Mouse (Mus musculus) NIH3T3 (cell line): Measurements from ENCODE around the gene Musk.
"Not testable (repeated sequence)": the region's sequence is repeated elsewhere in the genome, so short reads cannot be mapped to it uniquely, and the experiment has no call there.

Experiments used
- DNase-seq: peaks from one replicate; pipeline ENCODE4 v3.0.0-alpha.2; 2012; ENCODE audit warnings: low read depth

The Musk gene

GRCm38 (mm10) chr4:58285687-58286086 lies at the start of gene Musk:
Gene Musk (plus strand): TSS chr4:58285960.
- DNase-seq: no peak

- peak; percentile 67 for DNase-seq
Measured at GRCm38 (mm10) chr4:58240416-58240815, 45.3 kb upstream of the Musk start.

GRCm38 (mm10) chr4:58245544-58245943 lies 40.2 kb upstream of the Musk start:
- no peak for DNase-seq

GRCm38 (mm10) chr4:58252381-58252780 lies 33.4 kb upstream of the Musk start:
- DNase-seq: peak; percentile 40

- peak; percentile 94 for DNase-seq
Measured at GRCm38 (mm10) chr4:58253410-58253809, 32.4 kb upstream of the Musk start.

GRCm38 (mm10) chr4:58260767-58261166 lies 25.0 kb upstream of the Musk start:
- not testable (repeated sequence) for DNase-seq

GRCm38 (mm10) chr4:58266294-58266693 lies 19.5 kb upstream of the Musk start:
- peak; percentile 88 for DNase-seq

GRCm38 (mm10) chr4:58268897-58269542 lies 16.7 kb upstream of the Musk start:
- peak; percentile 85 for DNase-seq

GRCm38 (mm10) chr4:58269961-58270360 lies 15.8 kb upstream of the Musk start:
- DNase-seq: no peak

- peak; percentile 79 for DNase-seq
Measured at GRCm38 (mm10) chr4:58270956-58271355, 14.8 kb upstream of the Musk start.

GRCm38 (mm10) chr4:58271504-58272162 lies 14.1 kb upstream of the Musk start:
- peak; percentile 93 for DNase-seq

- DNase-seq: peak; percentile 81
Measured at GRCm38 (mm10) chr4:58275261-58275895, 10.4 kb upstream of the Musk start.

GRCm38 (mm10) chr4:58278368-58278767 lies 7.4 kb upstream of the Musk start:
- DNase-seq: peak; percentile 63

GRCm38 (mm10) chr4:58280121-58280520 lies 5.6 kb upstream of the Musk start:
- DNase-seq: no peak

GRCm38 (mm10) chr4:58286368-58287090 lies 769 bp downstream of the Musk start:
- DNase-seq: no peak

- DNase-seq: peak; percentile 43
Measured at GRCm38 (mm10) chr4:58288753-58289152, 3.0 kb downstream of the Musk start.

- peak; percentile 42 for DNase-seq
Measured at GRCm38 (mm10) chr4:58291828-58292227, 6.1 kb downstream of the Musk start.

GRCm38 (mm10) chr4:58293099-58293498 lies 7.3 kb downstream of the Musk start:
- DNase-seq: no peak

- no peak for DNase-seq
Measured at GRCm38 (mm10) chr4:58303862-58304261, 18.1 kb downstream of the Musk start.

- peak; percentile 72 for DNase-seq
Measured at GRCm38 (mm10) chr4:58304564-58304963, 18.8 kb downstream of the Musk start.

GRCm38 (mm10) chr4:58307421-58307820 lies 21.7 kb downstream of the Musk start:
- peak; percentile 75 for DNase-seq

- no peak for DNase-seq
Measured at GRCm38 (mm10) chr4:58313344-58313743, 27.6 kb downstream of the Musk start.
